Mouse (Mus musculus) MEL (cell line): Measurements from ENCODE around the gene Gm266. TPM values are rescaled to one million over a fixed set of nuclear protein-coding genes. Genes with fewer than 3 reads are reported as not detected.

Source experiments
- DNase-seq: peaks from one replicate; pipeline ENCODE4 v3.0.0; 2011; ENCODE audit warnings: low read depth, low spot score
- H3K27ac ChIP-seq: 2 replicates; pipeline ENCODE4 v1.5.1; 2012; ENCODE audit warnings: low read depth, mild to moderate bottlenecking, control low read depth, low read length, moderate library complexity; ENCODE audit not compliant: control insufficient read depth
- H3K27me3 ChIP-seq, 2 experiments: fragments of 150-350 bp in 1 of 2; sonication (generic) in 1 of 2; 2 replicates each; pipeline ENCODE4 v1.6.1; 2012; ENCODE audit warnings: low read length in 2 of 2, mild to moderate bottlenecking in 2 of 2, improper control_type of control experiment in 1 of 2, moderate library complexity in 1 of 2; ENCODE audit not compliant: insufficient read depth in 2 of 2, control insufficient read depth in 1 of 2
- H3K36me3 ChIP-seq, 2 experiments: 2 replicates each; pipeline ENCODE4 v1.6.1; 2012 to 2014; ENCODE audit warnings: low read length in 2 of 2, improper control_type of control experiment in 1 of 2, inconsistent platforms in 1 of 2, mild to moderate bottlenecking in 1 of 2; ENCODE audit not compliant: insufficient read depth in 2 of 2, control insufficient read depth in 1 of 2
- H3K4me1 ChIP-seq, 2 experiments: fragments of 150-350 bp in 1 of 2; sonication (generic) in 1 of 2; 2 replicates each; pipeline ENCODE4 v1.6.1; 2012; ENCODE audit warnings: low read length in 2 of 2, improper control_type of control experiment in 1 of 2, mild to moderate bottlenecking in 1 of 2; ENCODE audit not compliant: insufficient read depth in 2 of 2, control insufficient read depth in 1 of 2
- H3K4me3 ChIP-seq, 2 experiments: fragments of 150-350 bp in 1 of 2; sonication (generic) in 1 of 2; 2 replicates each; pipeline ENCODE4 v1.5.1; 2012; ENCODE audit warnings: low read depth in 2 of 2, low read length in 2 of 2, mild to moderate bottlenecking in 2 of 2, moderate library complexity in 2 of 2, control low read depth in 1 of 2, improper control_type of control experiment in 1 of 2; ENCODE audit not compliant: control insufficient read depth in 1 of 2, insufficient read depth in 1 of 2
- H3K79me2 ChIP-seq: 2 replicates; pipeline ENCODE4 v1.6.1; 2012; ENCODE audit warnings: mild to moderate bottlenecking, low read length, moderate library complexity; ENCODE audit not compliant: control insufficient read depth, poor library complexity, insufficient read depth
- H3K9ac ChIP-seq: 2 replicates; pipeline ENCODE4 v1.6.1; 2012; ENCODE audit warnings: low read depth, mild to moderate bottlenecking, control low read depth, low read length, moderate library complexity; ENCODE audit not compliant: control insufficient read depth, poor library complexity, severe bottlenecking
- H3K9me3 ChIP-seq: fragments of 150-350 bp; sonication (generic); replicated peaks from 2 replicates; pipeline ENCODE4 v1.6.1; 2012; ENCODE audit warnings: mild to moderate bottlenecking, low read length, improper control_type of control experiment, moderate library complexity; ENCODE audit not compliant: insufficient read depth
- BHLHE40 ChIP-seq: IDR thresholded peaks from 2 replicates; pipeline ENCODE4 v1.6.1; 2012; ENCODE audit warnings: low read depth, mild to moderate bottlenecking, inconsistent platforms, low read length, improper control_type of control experiment, borderline replicate concordance
- CHD1 ChIP-seq: IDR thresholded peaks from 2 replicates; pipeline ENCODE4 v1.6.1; 2012; ENCODE audit warnings: low read depth, mild to moderate bottlenecking, inconsistent platforms, low read length, improper control_type of control experiment
- CTCF ChIP-seq, 3 experiments: IDR thresholded peaks in 2 of 3; conservative IDR thresholded peaks in 1 of 3; 2 replicates each; pipeline ENCODE4 v1.5.1; 2011 to 2012; ENCODE audit warnings: low read length in 3 of 3, low read depth in 2 of 3, mild to moderate bottlenecking in 2 of 3, improper control_type of control experiment in 1 of 3, inconsistent platforms in 1 of 3, mixed read lengths in 1 of 3, moderate library complexity in 1 of 3; ENCODE audit not compliant: control insufficient read depth in 1 of 3, insufficient read depth in 1 of 3, poor library complexity in 1 of 3, severe bottlenecking in 1 of 3
- E2F4 ChIP-seq: IDR thresholded peaks from 2 replicates; pipeline ENCODE4 v1.6.1; 2011; ENCODE audit warnings: low read depth, low read length, improper control_type of control experiment, borderline replicate concordance
- ELF1 ChIP-seq: IDR thresholded peaks from 2 replicates; pipeline ENCODE4 v1.6.1; 2014; ENCODE audit warnings: low read depth, mild to moderate bottlenecking, inconsistent platforms, low read length, improper control_type of control experiment, moderate library complexity
- ETS1 ChIP-seq: IDR thresholded peaks from 2 replicates; pipeline ENCODE4 v1.6.1; 2012; ENCODE audit warnings: low read depth, mild to moderate bottlenecking, inconsistent platforms, low read length, improper control_type of control experiment, moderate library complexity
- GABPA ChIP-seq: IDR thresholded peaks from 2 replicates; pipeline ENCODE4 v1.6.1; 2012; ENCODE audit warnings: low read depth, mild to moderate bottlenecking, inconsistent platforms, low read length, improper control_type of control experiment, moderate library complexity
- GATA1 ChIP-seq: IDR thresholded peaks from 2 replicates; pipeline ENCODE4 v1.6.1; 2011; ENCODE audit warnings: low read depth, low read length, improper control_type of control experiment
- JUND ChIP-seq: IDR thresholded peaks from 2 replicates; pipeline ENCODE4 v1.6.1; 2011; ENCODE audit warnings: low read depth, mild to moderate bottlenecking, improper control_type of control experiment, low read length
- MAFK ChIP-seq: IDR thresholded peaks from 2 replicates; pipeline ENCODE4 v1.6.1; 2011; ENCODE audit warnings: low read depth, mild to moderate bottlenecking, low read length, improper control_type of control experiment, borderline replicate concordance
- MEF2A ChIP-seq: IDR thresholded peaks from 2 replicates; pipeline ENCODE4 v1.6.1; 2014; ENCODE audit warnings: low read depth, mild to moderate bottlenecking, inconsistent platforms, low read length, improper control_type of control experiment; ENCODE audit not compliant: poor library complexity, insufficient replicate concordance, severe bottlenecking; ENCODE audit errors: extremely low read depth
- MXI1 ChIP-seq: IDR thresholded peaks from 2 replicates; pipeline ENCODE4 v1.6.1; 2011; ENCODE audit warnings: mild to moderate bottlenecking, low read depth, low read length, improper control_type of control experiment
- MYC ChIP-seq: IDR thresholded peaks from 2 replicates; pipeline ENCODE4 v1.6.1; 2011; ENCODE audit warnings: low read depth, mild to moderate bottlenecking, low read length, improper control_type of control experiment, moderate library complexity
- NELFE ChIP-seq: IDR thresholded peaks from 2 replicates; pipeline ENCODE4 v1.6.1; 2011; ENCODE audit warnings: low read depth, low read length, improper control_type of control experiment
- NRF1 ChIP-seq: IDR thresholded peaks from 2 replicates; pipeline ENCODE4 v1.6.1; 2014; ENCODE audit warnings: low read depth, mild to moderate bottlenecking, inconsistent platforms, low read length, improper control_type of control experiment, moderate library complexity; ENCODE audit not compliant: poor library complexity, insufficient read depth, severe bottlenecking
- POLR2A ChIP-seq, 2 experiments: IDR thresholded peaks; 2 replicates each; pipeline ENCODE4 v1.6.1; 2011 to 2012; ENCODE audit warnings: low read length in 2 of 2, mild to moderate bottlenecking in 2 of 2, control low read depth in 1 of 2, improper control_type of control experiment in 1 of 2, low read depth in 1 of 2, moderate library complexity in 1 of 2; ENCODE audit not compliant: control insufficient read depth in 1 of 2, insufficient read depth in 1 of 2, poor library complexity in 1 of 2
- POLR2AphosphoS2 ChIP-seq: IDR thresholded peaks from 2 replicates; pipeline ENCODE4 v1.6.1; 2011; ENCODE audit warnings: low read length, improper control_type of control experiment
- POLR2AphosphoS5 ChIP-seq: IDR thresholded peaks from 2 replicates; pipeline ENCODE4 v1.6.1; 2012; ENCODE audit warnings: low read depth, borderline replicate concordance, mild to moderate bottlenecking, inconsistent platforms, low read length, moderate library complexity, mixed read lengths
- RAD21 ChIP-seq: IDR thresholded peaks from 2 replicates; pipeline ENCODE4 v1.6.1; 2011; ENCODE audit warnings: mild to moderate bottlenecking, low read depth, low read length, improper control_type of control experiment
- RCOR1 ChIP-seq: IDR thresholded peaks from 2 replicates; pipeline ENCODE4 v1.6.1; 2012; ENCODE audit warnings: low read depth, mild to moderate bottlenecking, inconsistent platforms, low read length, improper control_type of control experiment
- SMC3 ChIP-seq: IDR thresholded peaks from 2 replicates; pipeline ENCODE4 v1.6.1; 2011; ENCODE audit warnings: low read depth, low read length, improper control_type of control experiment
- TAL1 ChIP-seq: IDR thresholded peaks from 2 replicates; pipeline ENCODE4 v1.6.1; 2012; ENCODE audit warnings: mild to moderate bottlenecking, inconsistent platforms, low read length, moderate library complexity, mixed read lengths
- TCF12 ChIP-seq: IDR thresholded peaks from 2 replicates; pipeline ENCODE4 v1.6.1; 2014; ENCODE audit warnings: low read depth, mild to moderate bottlenecking, inconsistent platforms, low read length, improper control_type of control experiment, moderate library complexity
- UBTF ChIP-seq: IDR thresholded peaks from 2 replicates; pipeline ENCODE4 v1.6.1; 2012; ENCODE audit warnings: low read depth, mild to moderate bottlenecking, inconsistent platforms, low read length, improper control_type of control experiment, moderate library complexity, borderline replicate concordance; ENCODE audit not compliant: insufficient read depth
- ZC3H11A ChIP-seq: IDR thresholded peaks from 2 replicates; pipeline ENCODE4 v1.6.1; 2012; ENCODE audit warnings: low read depth, mild to moderate bottlenecking, inconsistent platforms, low read length, improper control_type of control experiment
- ZNF384 ChIP-seq: IDR thresholded peaks from 2 replicates; pipeline ENCODE4 v1.6.1; 2012; ENCODE audit warnings: low read depth, mild to moderate bottlenecking, inconsistent platforms, low read length, improper control_type of control experiment
- polyA plus RNA-seq, 2 experiments: library from polyadenylated mRNA; stranded (reverse) in 1 of 2; unstranded in 1 of 2; fragments of >175 nt in 1 of 2; fragments of >200 nt in 1 of 2; gene quantifications; 2 replicates each; pipeline versions ENCODE4 v1.2.1 to v1.2.4; 2012; ENCODE audit warnings: low replicate concordance in 2 of 2, low read depth in 1 of 2; ENCODE audit not compliant: insufficient read length in 2 of 2, insufficient read depth in 1 of 2, missing spikeins in 1 of 2
- total RNA-seq: library from RNA; depleted of rRNA; stranded (reverse); fragments of 300-350 nt; gene quantifications from 2 replicates; pipeline ENCODE4 v1.2.3, GENCODE M21; 2012

The Gm266 gene
- total and polyA plus RNA-seq, 3 experiments: not detected

DNA sequence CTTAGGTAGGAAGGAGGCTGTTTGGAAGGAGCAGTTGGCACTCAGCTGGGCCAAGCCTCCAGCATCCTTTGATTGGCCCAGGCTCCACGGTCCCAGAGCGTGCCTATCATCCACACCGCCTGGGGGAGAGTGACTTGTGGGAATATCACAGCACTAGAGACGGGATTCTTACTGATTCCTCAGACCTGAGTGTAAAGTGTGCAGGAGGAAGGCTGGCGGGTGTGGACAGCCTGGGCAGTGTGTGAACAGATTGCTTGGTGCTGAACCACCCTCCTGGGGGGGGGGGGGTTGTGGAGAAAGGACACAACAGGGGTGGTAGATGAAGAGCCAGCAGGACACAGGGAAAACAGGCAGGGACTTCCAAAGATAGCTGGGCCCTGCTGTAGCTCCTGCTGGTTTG is 38.9 kb downstream of the Gm266 start:
- H3K27ac ChIP-seq: no peak overlapping the region
- H3K9ac ChIP-seq: no peak overlapping the region
- peaks cover 6 to 12% of the 10 kb centered on the region in 2 experiments; a peak in 3 of 4 replicates for H3K36me3 ChIP-seq
- H3K27me3 ChIP-seq: no peaks in the 10 kb centered on the region
- peaks cover 17% of the 10 kb centered on the region for H3K79me2 ChIP-seq
- H3K4me1 ChIP-seq: peaks cover 12 to 16% of the 10 kb centered on the region in 2 experiments; a peak in 3 of 4 replicates
- no peaks in the 10 kb centered on the region for H3K9me3 ChIP-seq
- DNase-seq: no peak
- H3K4me3 ChIP-seq: no peak overlapping the region
- no peak for TF ChIP-seq CTCF (IDR thresholded peaks at IDR 0.05 in 2 of 3, conservative IDR thresholded peaks at IDR 0.05 in 1 of 3; ENCODE audit: control insufficient read depth in 1 of 3, insufficient read depth in 1 of 3, low read depth in 2 of 3, low read length in 3 of 3, poor library complexity in 1 of 3, severe bottlenecking in 1 of 3)
- no peak for TF ChIP-seq MYC
- TF ChIP-seq ZNF384: no peak
- no peak for TF ChIP-seq MEF2A
- no peak for TF ChIP-seq ZC3H11A
- no peak for TF ChIP-seq BHLHE40
- no peak for TF ChIP-seq UBTF
- TF ChIP-seq ETS1: no peak
- TF ChIP-seq RAD21: no peak
- TF ChIP-seq GATA1: no peak
- no peak for TF ChIP-seq MXI1
- TF ChIP-seq TAL1: no peak
- no peak for TF ChIP-seq ELF1
- no peak for TF ChIP-seq POLR2A (IDR thresholded peaks at IDR 0.05; ENCODE audit: control insufficient read depth in 1 of 2, insufficient read depth in 1 of 2, low read depth in 1 of 2, low read length in 2 of 2, poor library complexity in 1 of 2)
- no peak for TF ChIP-seq GABPA
- no peak for TF ChIP-seq RCOR1
- TF ChIP-seq NRF1: no peak

DNA sequence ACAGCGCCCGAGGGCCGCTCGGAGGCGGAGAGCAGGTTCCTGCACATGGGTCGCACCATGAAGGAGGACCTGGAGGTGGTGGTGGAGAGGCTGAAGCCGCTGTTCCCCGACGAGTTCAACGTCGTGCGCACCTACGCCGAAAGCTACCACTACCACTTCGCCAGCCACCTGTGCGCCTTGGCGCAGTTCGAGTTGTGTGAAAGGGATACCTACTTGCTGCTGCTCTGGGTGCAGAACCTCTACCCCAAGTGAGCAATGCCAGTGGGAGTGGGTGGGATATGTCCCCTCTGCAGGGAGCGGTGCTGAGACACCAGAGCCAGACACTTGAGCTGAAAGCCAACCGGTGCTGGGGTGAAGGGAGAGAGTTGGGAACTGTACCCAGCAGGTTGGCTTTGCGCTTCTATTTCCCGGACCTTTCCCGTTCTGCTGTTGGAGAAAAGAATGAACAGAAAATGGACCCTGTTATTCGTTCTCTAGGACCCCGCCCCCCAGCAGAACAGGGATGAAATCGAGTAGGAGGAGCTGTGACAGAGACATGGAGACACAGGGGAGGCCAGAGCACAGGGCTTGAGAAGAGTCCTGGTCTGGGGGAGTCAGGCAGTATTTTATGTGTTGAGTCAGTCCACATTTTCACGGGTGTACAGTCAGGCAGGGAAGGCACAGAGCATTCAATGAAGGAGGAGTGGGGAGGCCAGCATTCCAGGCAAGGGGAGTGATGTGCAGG is 39.6 kb downstream of the Gm266 start:
- no peaks in the 10 kb centered on the region for H3K9me3 ChIP-seq
- H3K27me3 ChIP-seq: no peaks in the 10 kb centered on the region
- H3K9ac ChIP-seq: no peak overlapping the region
- H3K27ac ChIP-seq: no peak overlapping the region
- peaks cover 5 to 14% of the 10 kb centered on the region in 2 experiments; a peak in 3 of 4 replicates for H3K36me3 ChIP-seq
- peaks cover 17% of the 10 kb centered on the region for H3K79me2 ChIP-seq
- DNase-seq: no peak
- peaks cover 13 to 20% of the 10 kb centered on the region in 2 experiments; a peak in 3 of 4 replicates for H3K4me1 ChIP-seq
- H3K4me3 ChIP-seq: no peak overlapping the region
- TF ChIP-seq JUND (no peak), NRF1 (no peak), MYC (no peak), ETS1 (no peak), UBTF (no peak), MXI1 (no peak), POLR2AphosphoS2 (no peak), GABPA (no peak), TCF12 (no peak), TAL1 (no peak), ZC3H11A (no peak), RAD21 (no peak), E2F4 (no peak), CHD1 (no peak), MAFK (no peak), NELFE (no peak), POLR2AphosphoS5 (no peak), SMC3 (no peak), POLR2A (IDR thresholded peaks at IDR 0.05; ENCODE audit: control insufficient read depth in 1 of 2, insufficient read depth in 1 of 2, low read depth in 1 of 2, low read length in 2 of 2, poor library complexity in 1 of 2) (no peak), RCOR1 (no peak)
- TF ChIP-seq, all 39 proteins: peak for 0
